Mouse (Mus musculus) limb, embryonic 10.5 days (tissue): ENCODE data around the gene Ndfip2. TPM values are rescaled to one million over a fixed set of nuclear protein-coding genes. Genes with fewer than 3 reads are reported as not detected.

ENCODE experiments used
- DNase-seq: peaks from one replicate; pipeline ENCODE4 v3.0.0-alpha.2; 2017; ENCODE audit warnings: low spot score
- H3K27ac ChIP-seq: fragments of 300-500 bp; sonication (generic); 2 replicates; pipeline ENCODE4 v1.5.1; 2016; ENCODE audit warnings: mild to moderate bottlenecking
- H3K27me3 ChIP-seq: fragments of 300-500 bp; sonication (generic); 2 replicates; pipeline ENCODE4 v1.6.1; 2016; ENCODE audit warnings: low read depth, mild to moderate bottlenecking; ENCODE audit not compliant: poor library complexity, severe bottlenecking
- H3K36me3 ChIP-seq: fragments of 300-500 bp; sonication (generic); 2 replicates; pipeline ENCODE4 v1.6.1; 2016; ENCODE audit warnings: mild to moderate bottlenecking, moderate library complexity
- H3K4me1 ChIP-seq: fragments of 300-500 bp; sonication (generic); 2 replicates; pipeline ENCODE4 v1.6.1; 2016
- H3K4me3 ChIP-seq: fragments of 300-500 bp; sonication (generic); 2 replicates; pipeline ENCODE4 v1.5.1; 2016; ENCODE audit warnings: mild to moderate bottlenecking, moderate library complexity
- H3K9me3 ChIP-seq: fragments of 300-500 bp; sonication (generic); replicated peaks from 2 replicates; pipeline ENCODE4 v1.6.1; 2016; ENCODE audit warnings: mild to moderate bottlenecking
- WGBS: fragments of 180-500 bp; shearing (Covaris S2); methylation state at CpG from one replicate; pipeline ENCODE4 v1.1.7; 2016; 5-methylcytosine and 5-hydroxymethylcytosine counted together
- polyA plus RNA-seq: library from polyadenylated mRNA; unstranded; fragments of >200 nt; fragmentation: Nextera tagmentation; extraction: Ambion mirVana; gene quantifications from 2 replicates; pipeline ENCODE4 v1.2.1, GENCODE M21; 2016

Gene Ndfip2
- polyA plus RNA-seq, 1 experiment from 2014 or later = 45.0 TPM

DNA sequence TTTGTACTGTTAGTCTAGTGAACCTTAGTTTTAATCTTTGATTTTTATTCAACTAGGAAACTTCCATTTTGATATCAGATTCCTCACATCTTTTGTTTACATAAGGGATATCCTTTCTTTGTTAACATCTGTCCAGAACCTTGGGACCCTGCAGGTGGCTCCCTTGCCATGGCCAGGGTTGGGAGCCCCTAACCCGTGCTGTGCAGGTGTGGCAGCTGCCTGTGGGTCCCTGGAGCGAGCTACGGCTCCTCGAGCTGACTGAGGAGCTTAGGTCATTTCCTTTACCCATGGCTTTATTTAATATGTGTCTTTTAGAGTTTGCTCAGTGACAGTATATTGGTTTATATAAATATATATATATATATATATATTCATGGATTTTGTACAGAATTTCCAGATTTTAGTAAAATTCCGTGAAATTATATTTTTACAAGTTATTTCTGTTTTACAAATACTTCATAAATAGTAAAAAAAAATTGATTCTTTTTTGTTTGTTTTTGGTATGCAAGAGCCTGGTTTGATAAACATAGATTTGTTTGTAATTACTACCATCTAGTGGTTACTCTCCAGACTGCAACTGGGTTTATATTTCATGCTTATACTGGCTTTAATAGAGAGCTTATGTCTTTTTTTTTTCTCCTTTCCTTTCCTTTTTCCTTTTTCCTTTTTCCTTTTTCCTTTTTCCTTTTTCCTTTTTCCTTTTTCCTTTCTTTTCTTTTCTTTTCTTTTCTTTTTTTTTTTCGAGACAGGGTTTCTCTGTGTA, 37.6 kb downstream of the Ndfip2 start:
- H3K4me1 ChIP-seq = no peaks in the 10 kb centered on the region
- H3K36me3 ChIP-seq = peaks cover 39% of the 10 kb centered on the region
- 63% methylated on average over 6 of the region's 6 CpGs for whole genome bisulfite sequencing
- no peak overlapping the region for H3K4me3 ChIP-seq
- no peaks in the 10 kb centered on the region for H3K9me3 ChIP-seq
- H3K27me3 ChIP-seq = no peaks in the 10 kb centered on the region
- DNase-seq = no peak
- H3K27ac ChIP-seq = no peak overlapping the region

DNA sequence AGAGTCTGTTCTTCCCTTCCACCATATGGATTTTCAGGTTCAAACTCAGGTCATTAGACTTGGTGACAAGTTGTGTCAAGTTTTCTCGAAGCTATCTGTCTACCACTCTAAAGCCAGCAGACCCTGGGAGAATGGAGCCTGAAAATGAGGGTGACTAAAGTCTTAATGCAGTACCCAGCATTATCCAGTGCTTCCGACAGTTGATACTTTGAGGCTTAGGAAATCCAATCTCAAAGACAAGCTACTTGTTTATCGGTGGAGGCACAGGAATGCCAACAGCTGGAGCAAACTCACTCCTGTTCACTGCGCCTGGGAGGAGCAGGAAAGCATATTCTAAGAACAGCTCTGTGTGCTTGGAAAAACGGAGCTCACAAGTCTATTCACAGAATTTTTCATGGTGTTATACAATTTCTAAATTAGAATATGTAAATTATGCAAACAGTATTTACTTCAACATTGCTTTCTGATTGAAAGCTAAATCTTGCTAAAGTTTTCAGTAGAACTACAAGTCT, 41.4 kb downstream of the Ndfip2 start:
- DNase-seq = no peak
- 86% methylated on average over 5 of the region's 5 CpGs for WGBS
- Histone ChIP-seq H3K27ac (no peak overlapping the region), H3K36me3 (peaks cover 19% of the 10 kb centered on the region), H3K9me3 (no peaks in the 10 kb centered on the region), H3K4me3 (no peak overlapping the region), H3K4me1 (no peaks in the 10 kb centered on the region), H3K27me3 (no peaks in the 10 kb centered on the region)

GRCm38 (mm10) chr14:105300551-105300950, 42.2 kb downstream of the Ndfip2 start:
- DNase-seq = no peak

DNA sequence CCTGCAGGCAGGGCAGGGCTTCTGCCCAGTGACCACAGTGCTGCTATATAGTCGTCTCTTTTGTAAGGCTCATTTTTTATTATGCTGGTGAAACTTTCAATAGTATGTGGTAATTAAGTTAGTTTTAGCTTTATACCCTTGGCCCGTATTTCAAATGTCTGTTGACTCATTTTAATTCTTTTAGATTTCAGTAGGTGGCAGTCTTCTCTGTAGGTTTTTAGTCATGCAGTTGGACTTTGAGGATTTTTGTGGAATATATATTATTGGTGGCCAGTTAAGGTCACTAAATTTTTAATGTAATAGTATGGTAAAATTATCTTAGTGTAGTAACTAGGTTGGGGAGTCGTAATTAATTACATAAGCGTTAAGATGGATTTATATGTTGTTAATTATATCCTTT, 44.3 kb downstream of the Ndfip2 start:
- Histone ChIP-seq H3K4me1 (no peaks in the 10 kb centered on the region), H3K27ac (no peak overlapping the region), H3K27me3 (no peaks in the 10 kb centered on the region), H3K9me3 (no peaks in the 10 kb centered on the region), H3K4me3 (no peak overlapping the region), H3K36me3 (peaks cover 17% of the 10 kb centered on the region)
- 85% methylated on average over 4 of the region's 4 CpGs for WGBS
- DNase-seq = no peak

More at GRCm38 (mm10) chr14:105300551-105300950, 42.2 kb downstream of the Ndfip2 start:
- H3K4me3 ChIP-seq = no peak overlapping the region
- no peaks in the 10 kb centered on the region for H3K4me1 ChIP-seq
- H3K27ac ChIP-seq = no peak overlapping the region
- peaks cover 19% of the 10 kb centered on the region for H3K36me3 ChIP-seq
- 92% methylated on average over 10 of the region's 10 CpGs for WGBS
- no peaks in the 10 kb centered on the region for H3K9me3 ChIP-seq
- no peaks in the 10 kb centered on the region for H3K27me3 ChIP-seq

GRCm38 (mm10) chr14:105307716-105308115, 49.3 kb downstream of the Ndfip2 start:
- H3K27ac ChIP-seq = no peak overlapping the region
- 86% methylated on average over 4 of the region's 4 CpGs for WGBS
- no peaks in the 10 kb centered on the region for H3K27me3 ChIP-seq
- no peak for DNase-seq
- H3K36me3 ChIP-seq = peaks cover 9% of the 10 kb centered on the region; the same call in 1 of the 2 replicates
- no peaks in the 10 kb centered on the region for H3K4me1 ChIP-seq
- no peaks in the 10 kb centered on the region for H3K9me3 ChIP-seq
- H3K4me3 ChIP-seq = no peak overlapping the region

DNA sequence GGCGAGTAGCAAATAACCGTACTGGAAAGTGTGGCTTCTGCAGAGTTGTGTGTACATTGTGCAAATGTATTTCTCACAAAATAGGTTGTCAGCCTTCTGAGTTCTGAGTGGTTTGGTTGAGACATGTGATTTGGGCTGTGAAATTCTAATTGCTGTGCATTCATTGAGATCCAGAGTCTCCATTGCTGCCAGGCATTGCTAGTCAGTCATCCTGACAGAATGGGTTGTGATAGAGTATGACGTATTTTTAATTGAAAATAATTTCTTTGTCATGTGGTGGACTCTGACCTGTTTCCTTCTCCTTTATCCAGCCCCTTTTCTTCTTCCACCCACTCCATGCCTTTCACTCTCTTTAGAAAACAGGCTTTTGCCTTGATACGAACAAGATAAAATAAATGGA, 54.0 kb downstream of the Ndfip2 start:
- H3K4me1 ChIP-seq = peaks cover 7% of the 10 kb centered on the region; the same call in 1 of the 2 replicates
- peaks cover 4% of the 10 kb centered on the region; the same call in 1 of the 2 replicates for H3K36me3 ChIP-seq
- H3K9me3 ChIP-seq = no peaks in the 10 kb centered on the region
- WGBS = 93% methylated on average over 4 of the region's 4 CpGs
- no peak overlapping the region for H3K27ac ChIP-seq
- H3K4me3 ChIP-seq = no peak overlapping the region
- H3K27me3 ChIP-seq = no peaks in the 10 kb centered on the region
- DNase-seq = no peak

- no peaks in the 10 kb centered on the region for H3K9me3 ChIP-seq
- no peak overlapping the region for H3K4me3 ChIP-seq
- H3K27ac ChIP-seq = no peak overlapping the region
- H3K36me3 ChIP-seq = peaks cover 4% of the 10 kb centered on the region; the same call in 1 of the 2 replicates
- H3K27me3 ChIP-seq = no peaks in the 10 kb centered on the region
- peaks cover 7% of the 10 kb centered on the region; the same call in 1 of the 2 replicates for H3K4me1 ChIP-seq
- 87% methylated on average over 2 of the region's 2 CpGs for WGBS
- DNase-seq = no peak
Measured at GRCm38 (mm10) chr14:105312944-105313343, 54.6 kb downstream of the Ndfip2 start.

- Histone ChIP-seq H3K4me1 (peaks cover 7% of the 10 kb centered on the region; the same call in 1 of the 2 replicates), H3K27me3 (no peaks in the 10 kb centered on the region), H3K9me3 (no peaks in the 10 kb centered on the region), H3K27ac (no peak overlapping the region), H3K36me3 (peaks cover 4% of the 10 kb centered on the region; the same call in 1 of the 2 replicates), H3K4me3 (no peak overlapping the region)
- 56% methylated on average over 5 of the region's 5 CpGs for WGBS
- DNase-seq = no peak
Measured at GRCm38 (mm10) chr14:105313877-105314276, 55.5 kb downstream of the Ndfip2 start.

GRCm38 (mm10) chr14:105321712-105322111, 63.3 kb downstream of the Ndfip2 start:
- Histone ChIP-seq H3K4me3 (no peak overlapping the region), H3K27ac (no peak overlapping the region), H3K4me1 (no peaks in the 10 kb centered on the region), H3K9me3 (no peaks in the 10 kb centered on the region), H3K36me3 (no peaks in the 10 kb centered on the region), H3K27me3 (no peaks in the 10 kb centered on the region)
- WGBS = 86% methylated on average over 3 of the region's 3 CpGs
- DNase-seq = no peak

DNA sequence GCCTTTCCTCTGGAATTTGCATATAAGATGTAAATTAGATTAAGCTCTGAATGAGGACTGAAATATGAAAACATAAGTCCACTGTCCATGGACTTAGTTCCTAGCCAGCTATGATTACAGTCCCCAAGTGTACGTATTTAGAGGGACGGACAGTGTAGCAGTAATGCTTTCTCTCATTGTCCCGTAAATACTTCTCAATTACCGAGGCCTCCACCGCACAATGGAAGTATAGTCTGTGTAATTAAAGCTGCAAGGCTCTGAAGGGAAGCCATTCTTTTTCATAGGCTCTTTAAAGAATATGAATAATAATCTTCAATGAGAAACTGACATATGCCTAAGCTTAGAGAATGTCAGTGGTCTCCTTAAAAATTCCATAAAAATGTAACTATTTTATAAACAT, 64.5 kb downstream of the Ndfip2 start:
- DNase-seq = no peak
- WGBS = 91% methylated on average over 5 of the region's 5 CpGs

DNA sequence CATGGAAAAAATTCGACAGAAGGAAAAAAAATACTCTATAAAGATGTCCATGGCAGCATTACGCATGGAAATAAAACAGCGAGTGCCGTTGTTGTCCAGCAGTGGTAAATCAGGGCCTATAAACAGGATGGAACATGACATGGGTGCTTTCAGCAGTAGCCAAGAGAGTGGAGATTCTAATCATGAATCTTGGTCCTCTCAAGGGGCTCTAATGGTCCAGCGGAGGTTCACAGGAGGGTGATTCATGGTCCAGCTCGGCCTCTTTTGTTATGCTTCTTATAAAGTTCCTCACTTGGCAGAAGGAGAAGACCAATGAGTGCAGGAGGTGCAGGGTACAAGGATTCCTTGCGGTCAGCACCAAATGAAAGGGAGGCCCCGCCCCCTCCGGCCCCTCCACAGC, 65.1 kb downstream of the Ndfip2 start:
- no peak for DNase-seq
- Histone ChIP-seq H3K27me3 (no peaks in the 10 kb centered on the region), H3K36me3 (no peaks in the 10 kb centered on the region), H3K9me3 (no peaks in the 10 kb centered on the region), H3K4me1 (peaks cover 5% of the 10 kb centered on the region), H3K27ac (no peak overlapping the region), H3K4me3 (no peak overlapping the region)
- WGBS = 84% methylated on average over 9 of the region's 9 CpGs

More for the DNA sequence above, 64.5 kb downstream of the Ndfip2 start:
- no peak overlapping the region for H3K27ac ChIP-seq
- no peaks in the 10 kb centered on the region for H3K36me3 ChIP-seq
- H3K9me3 ChIP-seq = no peaks in the 10 kb centered on the region
- H3K27me3 ChIP-seq = no peaks in the 10 kb centered on the region
- H3K4me3 ChIP-seq = no peak overlapping the region
- no peaks in the 10 kb centered on the region for H3K4me1 ChIP-seq

GRCm38 (mm10) chr14:105328397-105329302, 70.3 kb downstream of the Ndfip2 start:
- DNase-seq = peak; percentile 46
- Histone ChIP-seq H3K27ac (peak overlapping the region; percentile 78), H3K4me1 (peaks cover 17% of the 10 kb centered on the region), H3K27me3 (no peaks in the 10 kb centered on the region), H3K36me3 (no peaks in the 10 kb centered on the region), H3K4me3 (peak overlapping the region; percentile 15; the same call in 1 of the 2 replicates), H3K9me3 (no peaks in the 10 kb centered on the region)
- 47% methylated on average over 13 of the region's 13 CpGs for WGBS
